Mouse (Mus musculus): ENCODE results near the gene Hist2h3c1. TPM values are rescaled to one million over a fixed set of nuclear protein-coding genes. Genes with fewer than 3 reads are reported as not detected.
A peak's percentile ranks its signal among the peaks of the same experiment; 100 is the strongest.
"Not testable (repeated sequence)": the region's sequence is repeated elsewhere in the genome, so short reads cannot be mapped to it uniquely, and the experiment has no call there.

The Hist2h3c1 gene
- total RNA-seq, 2 experiments from 2014 or later = 2.6 TPM; not detected in 1

DNA sequence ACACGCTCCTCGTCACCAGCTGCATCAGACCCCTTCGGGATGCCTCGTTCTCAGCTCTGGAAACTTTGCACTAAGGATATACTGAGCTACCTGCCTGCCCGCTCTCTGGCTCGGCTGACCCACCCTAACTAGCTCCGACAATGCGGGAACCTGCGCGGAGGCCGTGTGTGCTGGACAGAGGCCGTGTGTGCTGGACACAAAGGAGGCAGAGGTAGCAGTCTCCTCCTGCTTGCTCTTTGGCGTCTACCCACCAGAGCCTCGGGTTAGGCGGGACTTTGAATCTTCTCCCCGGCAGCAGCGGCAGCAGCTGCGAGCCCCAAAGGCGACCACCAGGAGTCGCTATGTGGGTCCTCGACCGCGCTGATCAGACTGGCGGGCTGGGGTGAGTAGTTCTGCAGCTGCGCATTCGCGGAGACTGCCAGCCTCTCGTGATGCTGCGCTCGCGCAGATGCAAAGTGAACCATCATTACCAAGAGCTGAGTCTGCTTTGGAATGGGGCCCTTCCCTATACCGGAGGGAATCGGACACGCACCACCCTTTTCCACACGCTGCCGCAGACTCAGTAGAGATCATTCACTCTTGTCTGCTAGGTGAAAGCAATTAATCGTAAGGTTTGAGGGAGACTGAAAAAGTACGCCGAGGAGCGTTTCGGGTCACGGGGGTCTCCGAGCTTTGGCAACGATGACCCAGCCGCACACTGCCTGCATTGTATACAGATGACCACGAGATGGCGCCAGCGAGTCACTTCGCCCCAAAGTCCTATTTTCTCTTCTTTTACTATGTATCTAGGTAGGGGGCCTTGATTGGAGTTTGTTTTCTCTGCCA is 31.5 kb downstream of the Hist2h3c1 start:
- ATAC-seq (replicated peaks; ENCODE audit: poor library complexity, severe bottlenecking) = peak; percentile 92

DNA sequence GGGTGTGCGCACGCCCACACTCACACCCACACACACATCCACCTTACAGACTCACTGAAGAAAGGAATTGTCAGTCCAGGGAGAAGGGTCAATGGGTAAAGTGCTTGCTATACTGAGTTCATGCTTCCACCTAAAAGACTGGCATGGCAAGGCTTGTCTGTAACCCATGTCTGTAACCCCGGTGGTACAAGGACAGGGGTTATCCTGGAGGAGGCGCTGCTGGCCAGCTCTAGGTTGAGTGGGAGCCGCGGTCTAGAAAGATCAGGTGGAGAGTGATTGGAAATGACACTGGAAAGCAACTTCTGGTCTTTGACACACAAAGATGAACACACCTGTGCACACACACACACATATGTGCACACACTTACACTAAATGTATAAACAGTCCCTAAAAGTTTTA is 34.2 kb downstream of the Hist2h3c1 start:
- ATAC-seq (replicated peaks; ENCODE audit: poor library complexity, severe bottlenecking) = no peak

- peak; percentile 72 for ATAC-seq (replicated peaks; ENCODE audit: poor library complexity, severe bottlenecking)
Observed at GRCm38 (mm10) chr3:96284457-96284856, 38.0 kb downstream of the Hist2h3c1 start.

DNA sequence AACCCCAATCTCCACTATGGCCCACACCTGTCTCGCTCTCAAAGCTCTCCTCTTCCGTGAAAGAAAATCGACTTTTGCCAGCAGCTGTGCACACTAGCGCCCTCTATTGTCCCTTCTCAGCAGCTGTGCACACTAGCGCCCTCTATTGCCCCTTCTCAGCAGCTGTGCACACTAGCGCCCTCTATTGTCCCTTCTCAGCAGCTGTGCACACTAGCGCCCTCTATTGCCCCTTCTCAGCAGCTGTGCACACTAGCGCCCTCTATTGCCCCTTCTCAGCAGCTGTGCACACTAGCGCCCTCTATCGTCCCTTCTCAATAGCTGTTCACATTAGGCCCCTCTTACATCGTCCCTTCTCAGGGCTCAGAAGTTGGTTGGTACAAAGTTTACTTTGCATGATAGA is 40.8 kb downstream of the Hist2h3c1 start:
- not testable (repeated sequence) for ATAC-seq (replicated peaks; ENCODE audit: poor library complexity, severe bottlenecking)

DNA sequence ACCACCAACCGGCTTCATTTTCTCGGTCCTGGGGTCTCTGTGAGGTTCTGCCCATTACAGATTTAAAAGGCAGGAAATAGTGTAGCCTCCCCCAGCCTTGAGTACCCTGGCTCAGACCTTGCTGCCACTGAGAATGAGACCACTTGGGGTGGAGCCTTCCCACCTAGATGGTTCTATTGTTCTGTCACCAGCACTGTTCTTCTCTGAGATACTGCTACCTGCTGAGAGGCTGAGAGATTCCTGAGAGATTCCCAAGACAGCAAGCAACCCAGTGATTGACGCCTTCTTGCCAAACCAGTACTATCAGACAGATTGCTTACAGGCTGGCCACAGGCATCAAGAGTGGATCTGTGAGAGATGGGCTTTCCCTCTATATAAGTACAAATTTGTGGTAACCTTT is 42.7 kb downstream of the Hist2h3c1 start:
- no peak for ATAC-seq (replicated peaks; ENCODE audit: poor library complexity, severe bottlenecking)

DNA sequence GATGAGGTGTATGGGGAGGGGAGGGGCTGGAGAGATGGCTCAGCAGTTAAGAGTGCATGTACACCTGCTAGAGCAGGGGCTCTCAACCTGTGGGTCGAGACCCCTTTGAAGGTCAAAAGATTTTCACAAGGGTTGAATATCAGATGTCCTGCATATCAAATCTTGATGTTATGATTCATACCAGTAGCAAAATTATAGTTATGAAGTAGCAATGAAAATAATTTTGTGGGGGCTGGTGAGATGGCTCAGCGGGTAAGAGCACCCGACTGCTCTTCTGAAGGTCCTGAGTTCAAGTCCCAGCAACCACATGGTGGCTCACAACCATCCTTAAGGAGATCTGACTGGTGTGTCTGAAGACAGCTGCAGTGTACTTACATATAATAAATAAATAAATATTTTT is 44.2 kb downstream of the Hist2h3c1 start:
- not testable (repeated sequence) for ATAC-seq (replicated peaks; ENCODE audit: poor library complexity, severe bottlenecking)

DNA sequence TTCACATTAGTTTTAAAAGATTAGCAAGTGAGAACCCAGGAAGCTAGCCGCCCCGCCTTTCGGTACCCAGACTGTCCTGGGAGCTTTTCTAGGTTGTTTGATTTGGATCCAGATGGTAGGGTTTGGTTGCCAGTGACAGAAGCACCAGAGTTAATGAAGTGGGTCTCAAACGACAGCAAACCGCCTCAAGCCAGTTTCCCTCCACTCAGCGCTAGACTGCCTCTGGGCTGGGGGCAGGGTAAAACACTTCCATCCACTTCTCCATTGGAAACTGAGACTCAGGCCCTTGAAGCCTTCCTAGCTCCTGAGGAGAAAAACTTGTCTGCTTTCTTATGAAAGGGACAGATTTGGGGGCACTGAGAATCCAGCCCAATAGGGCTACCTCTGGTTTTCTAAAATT is 46.2 kb downstream of the Hist2h3c1 start:
- no peak for ATAC-seq (replicated peaks; ENCODE audit: poor library complexity, severe bottlenecking)

DNA sequence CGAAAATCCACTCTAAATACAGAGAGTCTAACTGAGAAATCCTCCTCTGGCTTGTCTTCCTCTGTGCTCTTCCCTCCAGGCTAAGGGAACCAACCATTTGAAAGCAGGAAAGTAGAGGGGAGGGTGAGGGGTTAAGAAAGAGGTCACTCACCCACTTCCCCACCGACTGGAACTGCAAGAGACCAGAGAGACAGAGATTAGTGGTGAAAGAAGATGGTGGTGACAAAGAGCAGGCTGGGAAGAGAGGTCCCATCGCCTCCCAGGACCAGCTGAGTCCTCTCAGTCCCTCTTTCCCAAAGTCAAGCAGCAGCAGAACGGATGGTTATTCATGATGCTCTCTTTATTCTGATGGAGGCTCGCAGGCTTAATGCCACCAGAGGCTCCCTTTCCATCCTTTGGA is 46.9 kb downstream of the Hist2h3c1 start:
- peak; percentile 78 for ATAC-seq (replicated peaks; ENCODE audit: poor library complexity, severe bottlenecking)

DNA sequence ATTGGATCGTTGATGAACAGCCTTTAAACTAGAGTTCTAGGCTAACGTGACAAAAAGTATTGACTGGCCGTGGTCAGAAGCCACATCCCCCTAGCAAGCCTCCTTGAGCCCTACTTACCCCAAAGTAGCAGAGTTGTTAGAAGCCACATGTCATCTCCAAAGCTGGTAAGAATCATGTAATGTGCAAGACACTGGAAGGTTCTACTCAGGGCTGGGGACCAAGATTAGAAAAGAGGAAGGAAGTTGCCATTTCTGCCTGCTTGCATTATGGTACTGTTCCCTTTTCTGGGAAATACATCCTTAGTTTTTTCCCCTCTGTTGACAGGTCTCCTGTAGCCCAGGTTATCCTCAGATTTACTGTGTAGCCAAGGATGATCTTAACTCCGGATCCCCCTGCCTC is 47.3 kb downstream of the Hist2h3c1 start, which contains the start of gene Fcgr1:
Gene Fcgr1 (minus strand): TSS at position 183 of the 400 bp plus-strand sequence.
- peak; percentile 93 for ATAC-seq (replicated peaks; ENCODE audit: poor library complexity, severe bottlenecking)

Other genes starting within 250 kb of the Hist2h3c1 start
- gene Vps45, start 188.2 kb upstream of the Hist2h3c1 start, total RNA-seq (2014; fragmentation: Nextera tagmentation) = 16.8 and 56.2 TPM in 2 replicates
- gene Vps45, start 188.2 kb upstream of the Hist2h3c1 start, total RNA-seq (2017) = 13.1 and 13.6 TPM in 2 replicates
- gene Otud7b, start 142.2 kb upstream of the Hist2h3c1 start, total RNA-seq (2014; fragmentation: Nextera tagmentation) = 3.4 and 6.1 TPM in 2 replicates
- 8.8 and 12.5 TPM in 2 replicates for gene Otud7b, start 142.2 kb upstream of the Hist2h3c1 start, total RNA-seq (2017)
- gene Mtmr11, start 84.7 kb upstream of the Hist2h3c1 start, total RNA-seq (2014; fragmentation: Nextera tagmentation) = not detected in 2 replicates
- gene Mtmr11, start 84.7 kb upstream of the Hist2h3c1 start, total RNA-seq (2017) = 2.6 TPM in 1 of 2 replicates, not detected in the other
- gene Sf3b4, start 74.4 kb upstream of the Hist2h3c1 start, total RNA-seq (2014; fragmentation: Nextera tagmentation) = 94.6 and 123 TPM in 2 replicates
- gene Sf3b4, start 74.4 kb upstream of the Hist2h3c1 start, total RNA-seq (2017) = 18.4 and 22.7 TPM in 2 replicates
- gene Sv2a, start 65.5 kb upstream of the Hist2h3c1 start, total RNA-seq (2014; fragmentation: Nextera tagmentation) = 0.39 and 1.7 TPM in 2 replicates
- gene Sv2a, start 65.5 kb upstream of the Hist2h3c1 start, total RNA-seq (2017) = 0.21 and 1.7 TPM in 2 replicates
- 9.4 and 44.0 TPM in 2 replicates for gene Bola1, start 27.0 kb upstream of the Hist2h3c1 start, total RNA-seq (2014; fragmentation: Nextera tagmentation)
- 45.3 and 56.0 TPM in 2 replicates for gene Bola1, start 27.0 kb upstream of the Hist2h3c1 start, total RNA-seq (2017)
- gene Hist2h2ab, start 26.8 kb upstream of the Hist2h3c1 start, total RNA-seq (2014; fragmentation: Nextera tagmentation) = 2.9 and 4.4 TPM in 2 replicates
- 239 TPM in 2 replicates for gene Hist2h2ab, start 26.8 kb upstream of the Hist2h3c1 start, total RNA-seq (2017)
- gene Hist2h2ac, start 25.8 kb upstream of the Hist2h3c1 start, total RNA-seq (2014; fragmentation: Nextera tagmentation) = 11.4 and 41.6 TPM in 2 replicates
- gene Hist2h2ac, start 25.8 kb upstream of the Hist2h3c1 start, total RNA-seq (2017) = 2,701 and 3,178 TPM in 2 replicates
- 5.1 and 11.2 TPM in 2 replicates for gene Hist2h2be, start 25.6 kb upstream of the Hist2h3c1 start, total RNA-seq (2014; fragmentation: Nextera tagmentation)
- gene Hist2h2be, start 25.6 kb upstream of the Hist2h3c1 start, total RNA-seq (2017) = 3.3 and 4.4 TPM in 2 replicates
- gene Hist2h3c2, start 7.6 kb upstream of the Hist2h3c1 start, total RNA-seq (2014; fragmentation: Nextera tagmentation) = 35.5 and 102 TPM in 2 replicates
- 160 and 202 TPM in 2 replicates for gene Hist2h3c2, start 7.6 kb upstream of the Hist2h3c1 start, total RNA-seq (2017)
- 22.0 TPM in 1 of 2 replicates, not detected in the other for gene Hist2h2aa2, start 6.4 kb upstream of the Hist2h3c1 start, total RNA-seq (2014; fragmentation: Nextera tagmentation)
- gene Hist2h2aa2, start 6.4 kb upstream of the Hist2h3c1 start, total RNA-seq (2017) = 5,007 TPM in 1 of 2 replicates, not detected in the other
- gene Hist2h2aa1, start 1.2 kb upstream of the Hist2h3c1 start, total RNA-seq (2014; fragmentation: Nextera tagmentation) = 15.5 and 20.3 TPM in 2 replicates
- 5,091 and 8,727 TPM in 2 replicates for gene Hist2h2aa1, start 1.2 kb upstream of the Hist2h3c1 start, total RNA-seq (2017)
- 26.9 and 57.4 TPM in 2 replicates for gene Hist2h4, start 16.6 kb downstream of the Hist2h3c1 start, total RNA-seq (2014; fragmentation: Nextera tagmentation)
- gene Hist2h4, start 16.6 kb downstream of the Hist2h3c1 start, total RNA-seq (2017) = 89.6 and 103 TPM in 2 replicates
- gene Hist2h3b, start 22.0 kb downstream of the Hist2h3c1 start, total RNA-seq (2014; fragmentation: Nextera tagmentation) = 61.4 and 193 TPM in 2 replicates
- gene Hist2h3b, start 22.0 kb downstream of the Hist2h3c1 start, total RNA-seq (2017) = 408 and 566 TPM in 2 replicates
- 530 and 902 TPM in 2 replicates for gene Hist2h2bb, start 23.1 kb downstream of the Hist2h3c1 start, total RNA-seq (2014; fragmentation: Nextera tagmentation)
- 6,305 and 6,740 TPM in 2 replicates for gene Hist2h2bb, start 23.1 kb downstream of the Hist2h3c1 start, total RNA-seq (2017)
- not detected in 2 replicates for gene Fcgr1, start 47.3 kb downstream of the Hist2h3c1 start, total RNA-seq (2014; fragmentation: Nextera tagmentation)
- gene Fcgr1, start 47.3 kb downstream of the Hist2h3c1 start, total RNA-seq (2017) = 0.04 and 4.6 TPM in 2 replicates
- gene BC107364, start 205.6 kb downstream of the Hist2h3c1 start, total RNA-seq (2014; fragmentation: Nextera tagmentation) = not detected in 2 replicates
- gene BC107364, start 205.6 kb downstream of the Hist2h3c1 start, total RNA-seq (2017) = not detected in 2 replicates

Data from granulocyte monocyte progenitor cell, adult 5-6 weeks (primary cell).